Mouse (Mus musculus): ENCODE results near the gene Vil1. TPM values are rescaled to one million over a fixed set of nuclear protein-coding genes. Genes with fewer than 3 reads are reported as not detected.

Gene Vil1
- polyA plus RNA-seq, 1 experiment, result 892 TPM

GRCm38 (mm10) chr1:74397268-74397918 is 11.8 kb upstream of the Vil1 start:
- under 1% methylated on average over 41 of the region's 41 CpGs for WGBS
- H3K36me3 ChIP-seq (ENCODE audit: control insufficient read depth, insufficient read depth, low read length), result peaks cover 18% of the 10 kb centered on the region
- no peaks in the 10 kb centered on the region for H3K27me3 ChIP-seq (ENCODE audit: control insufficient read depth, insufficient read depth, low read length)
- H3K4me3 ChIP-seq (ENCODE audit: low read depth, low read length), result peak overlapping the region; percentile 59
- peak overlapping the region; percentile 96 for H3K27ac ChIP-seq (ENCODE audit: insufficient read depth, low read depth, low read length)
- peak; percentile 77; the same call in 1 of the 2 replicates for TF ChIP-seq CTCF (IDR thresholded peaks at IDR 0.05; ENCODE audit: extremely low read depth, insufficient read length, insufficient replicate concordance, low read depth, low read length)
- TF ChIP-seq POLR2A (IDR thresholded peaks at IDR 0.05; ENCODE audit: low read depth, low read length), result peak; percentile 85
- peaks cover 9% of the 10 kb centered on the region for H3K4me1 ChIP-seq (ENCODE audit: control insufficient read depth, insufficient read depth, insufficient read length, low read length)

GRCm38 (mm10) chr1:74397919-74398451 is 11.2 kb upstream of the Vil1 start:
- Histone ChIP-seq H3K36me3 (ENCODE audit: control insufficient read depth, insufficient read depth, low read length) (peaks cover 18% of the 10 kb centered on the region), H3K27ac (ENCODE audit: insufficient read depth, low read depth, low read length) (peak overlapping the region; percentile 96), H3K27me3 (ENCODE audit: control insufficient read depth, insufficient read depth, low read length) (no peaks in the 10 kb centered on the region), H3K4me3 (ENCODE audit: low read depth, low read length) (peak overlapping the region; percentile 59), H3K4me1 (ENCODE audit: control insufficient read depth, insufficient read depth, insufficient read length, low read length) (peaks cover 9% of the 10 kb centered on the region)
- WGBS, result 4% methylated on average over 11 of the region's 11 CpGs
- TF ChIP-seq POLR2A (IDR thresholded peaks at IDR 0.05; ENCODE audit: low read depth, low read length) (no peak), CTCF (IDR thresholded peaks at IDR 0.05; ENCODE audit: extremely low read depth, insufficient read length, insufficient replicate concordance, low read depth, low read length) (peak; percentile 63; the same call in 1 of the 2 replicates)

GRCm38 (mm10) chr1:74400531-74400930 is 8.6 kb upstream of the Vil1 start:
- Histone ChIP-seq H3K4me1 (ENCODE audit: control insufficient read depth, insufficient read depth, insufficient read length, low read length) (peaks cover 9% of the 10 kb centered on the region), H3K4me3 (ENCODE audit: low read depth, low read length) (no peak overlapping the region), H3K27ac (ENCODE audit: insufficient read depth, low read depth, low read length) (peak overlapping the region; percentile 20; the same call in 1 of the 2 replicates), H3K36me3 (ENCODE audit: control insufficient read depth, insufficient read depth, low read length) (no peaks in the 10 kb centered on the region), H3K27me3 (ENCODE audit: control insufficient read depth, insufficient read depth, low read length) (no peaks in the 10 kb centered on the region)
- 71% methylated on average over 3 of the region's 3 CpGs for WGBS
- no peak for TF ChIP-seq CTCF (IDR thresholded peaks at IDR 0.05; ENCODE audit: extremely low read depth, insufficient read length, insufficient replicate concordance, low read depth, low read length)
- no peak for TF ChIP-seq POLR2A (IDR thresholded peaks at IDR 0.05; ENCODE audit: low read depth, low read length)

GRCm38 (mm10) chr1:74401015-74401702 is 8.0 kb upstream of the Vil1 start:
- Histone ChIP-seq H3K27ac (ENCODE audit: insufficient read depth, low read depth, low read length) (peak overlapping the region; percentile 20; the same call in 1 of the 2 replicates), H3K36me3 (ENCODE audit: control insufficient read depth, insufficient read depth, low read length) (no peaks in the 10 kb centered on the region), H3K4me1 (ENCODE audit: control insufficient read depth, insufficient read depth, insufficient read length, low read length) (peaks cover 9% of the 10 kb centered on the region), H3K4me3 (ENCODE audit: low read depth, low read length) (no peak overlapping the region), H3K27me3 (ENCODE audit: control insufficient read depth, insufficient read depth, low read length) (no peaks in the 10 kb centered on the region)
- TF ChIP-seq CTCF (IDR thresholded peaks at IDR 0.05; ENCODE audit: extremely low read depth, insufficient read length, insufficient replicate concordance, low read depth, low read length), result no peak
- TF ChIP-seq POLR2A (IDR thresholded peaks at IDR 0.05; ENCODE audit: low read depth, low read length), result no peak
- 51% methylated on average over 16 of the region's 16 CpGs for WGBS

- no peak for TF ChIP-seq POLR2A (IDR thresholded peaks at IDR 0.05; ENCODE audit: low read depth, low read length)
- TF ChIP-seq CTCF (IDR thresholded peaks at IDR 0.05; ENCODE audit: extremely low read depth, insufficient read length, insufficient replicate concordance, low read depth, low read length), result no peak
- WGBS, result 78% methylated on average over 4 of the region's 4 CpGs
- no peak overlapping the region for H3K4me3 ChIP-seq (ENCODE audit: low read depth, low read length)
- no peaks in the 10 kb centered on the region for H3K27me3 ChIP-seq (ENCODE audit: control insufficient read depth, insufficient read depth, low read length)
- peaks cover 13% of the 10 kb centered on the region for H3K4me1 ChIP-seq (ENCODE audit: control insufficient read depth, insufficient read depth, insufficient read length, low read length)
- no peaks in the 10 kb centered on the region for H3K36me3 ChIP-seq (ENCODE audit: control insufficient read depth, insufficient read depth, low read length)
- peak overlapping the region; percentile 70; the same call in 1 of the 2 replicates for H3K27ac ChIP-seq (ENCODE audit: insufficient read depth, low read depth, low read length)
These were observed 5.0 kb upstream of the Vil1 start for GRCm38 (mm10) chr1:74404206-74404605.

GRCm38 (mm10) chr1:74411753-74412325 is 2.7 kb downstream of the Vil1 start:
- Histone ChIP-seq H3K27ac (ENCODE audit: insufficient read depth, low read depth, low read length) (peak overlapping the region; percentile 99), H3K4me3 (ENCODE audit: low read depth, low read length) (peak overlapping the region; percentile 48), H3K36me3 (ENCODE audit: control insufficient read depth, insufficient read depth, low read length) (peaks cover 40% of the 10 kb centered on the region), H3K4me1 (ENCODE audit: control insufficient read depth, insufficient read depth, insufficient read length, low read length) (peaks cover 17% of the 10 kb centered on the region; the same call in 1 of the 2 replicates), H3K27me3 (ENCODE audit: control insufficient read depth, insufficient read depth, low read length) (no peaks in the 10 kb centered on the region)
- WGBS, result 37% methylated on average over 2 of the region's 2 CpGs
- no peak for TF ChIP-seq CTCF (IDR thresholded peaks at IDR 0.05; ENCODE audit: extremely low read depth, insufficient read length, insufficient replicate concordance, low read depth, low read length)
- peak; percentile 71; the same call in 1 of the 2 replicates for TF ChIP-seq POLR2A (IDR thresholded peaks at IDR 0.05; ENCODE audit: low read depth, low read length)

Data from small intestine, adult 2 months (tissue).